Mouse (Mus musculus) ES-E14 (cell line): ENCODE data around the gene Pkp3. TPM values are rescaled to one million over a fixed set of nuclear protein-coding genes. Genes with fewer than 3 reads are reported as not detected.

Source experiments
- DNase-seq: peaks from one replicate; pipeline ENCODE4 v3.0.0-alpha.2; 2013; ENCODE audit warnings: low read depth, low spot score
- H3K27ac ChIP-seq: 2 replicates; pipeline ENCODE4 v1.5.1; 2012; ENCODE audit warnings: low read depth, mild to moderate bottlenecking, low read length, moderate library complexity, mixed read lengths; ENCODE audit not compliant: poor library complexity, insufficient read depth, severe bottlenecking
- H3K36me3 ChIP-seq: 2 replicates; pipeline ENCODE4 v1.6.1; 2012; ENCODE audit warnings: mild to moderate bottlenecking, low read length, moderate library complexity, mixed read lengths; ENCODE audit not compliant: control insufficient read depth, poor library complexity, insufficient read depth, severe bottlenecking
- H3K4me1 ChIP-seq, 2 experiments: fragments of 150-350 bp in 1 of 2; sonication (generic) in 1 of 2; 2 replicates each; pipeline ENCODE4 v1.6.1; 2012; ENCODE audit warnings: low read length in 2 of 2, mild to moderate bottlenecking in 1 of 2, mixed read lengths in 1 of 2; ENCODE audit not compliant: control insufficient read depth in 2 of 2, insufficient read depth in 2 of 2, poor library complexity in 1 of 2
- H3K4me3 ChIP-seq, 2 experiments: fragments of 150-350 bp in 1 of 2; sonication (generic) in 1 of 2; 2 replicates each; pipeline ENCODE4 v1.5.1; 2012; ENCODE audit warnings: low read length in 2 of 2, low read depth in 1 of 2, mild to moderate bottlenecking in 1 of 2, mixed read lengths in 1 of 2; ENCODE audit not compliant: insufficient read depth in 1 of 2, poor library complexity in 1 of 2, severe bottlenecking in 1 of 2
- H3K9ac ChIP-seq: 2 replicates; pipeline ENCODE4 v1.6.1; 2012; ENCODE audit warnings: low read depth, mild to moderate bottlenecking, low read length, mixed read lengths; ENCODE audit not compliant: poor library complexity, insufficient read depth, severe bottlenecking
- H3K9me3 ChIP-seq: fragments of 150-350 bp; sonication (generic); 2 replicates; pipeline ENCODE4 v1.6.1; 2012; ENCODE audit warnings: low read depth, mild to moderate bottlenecking, low read length; ENCODE audit not compliant: control insufficient read depth, insufficient read depth
- CHD2 ChIP-seq: IDR thresholded peaks from 2 replicates; pipeline ENCODE4 v1.6.1; 2014; ENCODE audit warnings: mild to moderate bottlenecking, low read depth, low read length, inconsistent platforms
- HCFC1 ChIP-seq: IDR thresholded peaks from 2 replicates; pipeline ENCODE4 v1.6.1; 2012; ENCODE audit warnings: low read length, inconsistent platforms, borderline replicate concordance; ENCODE audit not compliant: insufficient read depth
- MAFK ChIP-seq: IDR thresholded peaks from 2 replicates; pipeline ENCODE4 v1.6.1; 2014; ENCODE audit warnings: mild to moderate bottlenecking, low read depth, low read length, inconsistent platforms; ENCODE audit not compliant: insufficient read depth
- ZC3H11A ChIP-seq: IDR thresholded peaks from 2 replicates; pipeline ENCODE4 v1.6.1; 2012; ENCODE audit warnings: low read depth, mild to moderate bottlenecking, inconsistent platforms, low read length, borderline replicate concordance
- ZNF384 ChIP-seq: IDR thresholded peaks from 2 replicates; pipeline ENCODE4 v1.6.1; 2012; ENCODE audit warnings: low read depth, low read length, inconsistent platforms
- in situ Hi-C, 2 experiments: fragments of 600-800 bp; cut with MboI; formaldehyde crosslinking; loops; one replicate each; pipeline ENCODE4 v1.15.1; 2025; ENCODE audit warnings: low sequenced_read_pairs in 2 of 2, inconsistent platforms in 1 of 2; ENCODE audit not compliant: unreplicated experiment in 2 of 2
- total RNA-seq: library from RNA; depleted of rRNA; stranded (reverse); fragments of 300-350 nt; gene quantifications from 2 replicates; pipeline ENCODE4 v1.2.3, GENCODE M21; 2012

The Pkp3 gene
- total RNA-seq, 1 experiment = 8.0 TPM

DNA sequence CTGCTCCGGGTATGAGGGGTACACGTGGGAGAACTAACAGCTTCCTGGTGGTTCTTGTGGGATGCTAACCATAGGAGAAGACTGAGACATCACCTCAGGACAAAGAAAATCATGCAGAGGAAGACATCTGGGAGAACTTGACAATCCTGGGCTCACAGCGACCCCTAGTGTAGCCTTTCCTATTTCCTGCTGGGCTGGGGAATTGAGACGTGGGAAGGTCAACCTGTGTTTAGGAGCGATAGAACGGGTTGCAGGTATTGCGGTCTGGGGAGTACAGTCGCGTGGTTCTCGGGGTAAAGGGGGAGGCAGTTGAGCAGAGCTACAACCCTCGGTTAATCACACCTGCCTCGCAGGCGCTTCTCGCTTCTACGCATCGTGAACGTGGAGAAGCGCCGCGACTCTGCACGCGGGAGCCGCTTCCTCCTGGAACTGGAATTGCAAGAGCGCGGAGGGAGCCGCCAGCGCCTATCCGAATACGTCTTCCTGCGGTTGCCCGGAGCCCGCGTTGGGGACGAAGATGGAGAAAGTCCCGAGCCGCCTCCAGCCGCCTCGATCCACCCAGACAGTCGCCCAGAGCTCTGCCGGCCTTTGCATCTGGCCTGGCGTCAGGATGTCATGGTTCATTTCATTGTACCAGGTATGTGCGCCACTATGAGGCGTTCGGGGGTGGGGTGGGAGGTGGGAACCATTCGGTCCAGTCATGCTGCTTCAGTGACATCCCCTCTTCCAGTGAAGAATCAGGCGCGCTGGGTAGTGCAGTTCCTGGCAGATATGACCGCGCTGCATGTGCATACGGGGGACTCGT lies 7.8 kb upstream of the Pkp3 start:
- H3K9ac ChIP-seq = peak overlapping the region; percentile 63
- in situ Hi-C loops = loop anchor here in 1 of 2 experiments (25.0 kb wide), 1 partner anchor 233 kb away; the partner anchor contains the start of genes Odf3, Scgb1c1 and Urah
- peaks cover 14% of the 10 kb centered on the region; the same call in 1 of the 2 replicates for H3K36me3 ChIP-seq
- H3K9me3 ChIP-seq = no peaks in the 10 kb centered on the region
- peaks cover 0 to 13% of the 10 kb centered on the region in 2 experiments; a peak in 3 of 4 replicates for H3K4me1 ChIP-seq
- no peak overlapping the region for H3K27ac ChIP-seq
- peak overlapping the region; percentile 67 to 68 for H3K4me3 ChIP-seq
- TF ChIP-seq HCFC1 (0 out of 2 replicates have a peak, but pooled peaks have one; percentile 16), ZC3H11A (peak; percentile 57), ZNF384 (no peak)
- DNase-seq = peak; percentile 96

DNA sequence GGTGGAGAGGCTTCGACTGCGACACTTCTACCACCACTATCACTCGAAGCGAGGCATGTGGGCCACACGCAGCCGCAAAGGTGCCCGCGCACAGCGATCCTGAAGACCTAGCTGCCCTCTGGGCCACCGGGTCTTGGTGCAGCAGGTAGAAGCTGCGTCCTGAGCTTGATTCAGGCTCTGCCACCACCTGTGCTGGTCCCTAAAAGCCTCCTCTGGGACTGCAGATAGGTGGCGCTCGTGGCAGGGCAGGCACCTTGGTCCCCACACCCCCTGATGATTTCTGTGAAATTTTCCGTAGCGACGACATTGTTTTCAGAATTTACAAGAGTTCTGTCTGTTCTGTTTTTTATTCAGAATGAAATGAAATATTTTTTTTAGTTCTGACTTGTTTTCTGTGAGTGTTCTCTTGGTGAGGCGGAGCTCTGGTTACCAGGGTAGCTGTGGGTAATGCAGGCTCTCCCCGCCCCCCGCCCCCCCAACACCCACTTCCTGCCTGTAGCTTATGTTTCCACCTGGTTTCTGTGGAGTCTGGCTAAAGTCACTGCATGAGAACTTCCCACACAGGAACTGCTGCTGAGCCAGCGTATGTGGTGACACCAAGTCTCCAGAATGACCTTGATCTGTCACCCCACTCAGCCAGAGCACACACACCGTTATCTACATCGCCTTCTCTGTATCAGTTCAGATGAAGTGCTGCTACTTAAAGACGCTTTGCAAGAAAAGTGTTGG lies 5.8 kb upstream of the Pkp3 start:
- Histone ChIP-seq H3K4me3 (no peak overlapping the region), H3K9me3 (no peaks in the 10 kb centered on the region), H3K4me1 (peaks cover 0 to 11% of the 10 kb centered on the region in 2 experiments; a peak in 3 of 4 replicates), H3K36me3 (peaks cover 7% of the 10 kb centered on the region; the same call in 1 of the 2 replicates), H3K9ac (no peak overlapping the region), H3K27ac (no peak overlapping the region)
- no peak for DNase-seq
- TF ChIP-seq CHD2 = no peak
- TF ChIP-seq ZNF384 = no peak
- no peak for TF ChIP-seq MAFK
- no peak for TF ChIP-seq HCFC1
- TF ChIP-seq ZC3H11A = no peak
- in situ Hi-C loops = loop anchor here in 1 of 2 experiments (25.0 kb wide), 1 partner anchor 235 kb away; the partner anchor contains the start of genes Odf3, Scgb1c1 and Urah

DNA sequence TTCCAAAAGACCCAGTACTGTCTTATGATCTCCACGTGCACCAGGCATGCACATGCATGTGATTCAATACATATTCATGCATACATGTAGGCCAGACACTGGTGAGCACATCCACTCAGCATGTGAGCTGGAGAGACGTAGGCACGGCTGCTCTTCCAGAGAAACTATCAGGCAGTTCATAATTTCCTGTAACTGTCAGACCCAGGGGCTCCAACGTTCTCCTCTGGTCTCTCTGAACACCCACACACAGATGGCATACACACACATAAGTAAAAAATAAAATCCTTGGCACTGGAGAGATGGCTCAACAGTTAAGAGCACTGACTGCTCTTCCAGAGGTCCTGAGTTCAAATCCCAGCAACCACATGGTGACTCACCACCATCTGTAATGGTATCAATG lies 4.2 kb upstream of the Pkp3 start:
- H3K36me3 ChIP-seq = no peaks in the 10 kb centered on the region
- no peak overlapping the region for H3K4me3 ChIP-seq
- no peaks in the 10 kb centered on the region for H3K9me3 ChIP-seq
- no peak for TF ChIP-seq HCFC1
- H3K4me1 ChIP-seq = peaks cover 0 to 21% of the 10 kb centered on the region in 2 experiments; a peak in 3 of 4 replicates
- H3K9ac ChIP-seq = no peak overlapping the region
- DNase-seq = no peak
- no peak overlapping the region for H3K27ac ChIP-seq
- in situ Hi-C loops = loop anchor here in 1 of 2 experiments (25.0 kb wide), 1 partner anchor 236 kb away; the partner anchor contains the start of genes Odf3, Scgb1c1 and Urah

DNA sequence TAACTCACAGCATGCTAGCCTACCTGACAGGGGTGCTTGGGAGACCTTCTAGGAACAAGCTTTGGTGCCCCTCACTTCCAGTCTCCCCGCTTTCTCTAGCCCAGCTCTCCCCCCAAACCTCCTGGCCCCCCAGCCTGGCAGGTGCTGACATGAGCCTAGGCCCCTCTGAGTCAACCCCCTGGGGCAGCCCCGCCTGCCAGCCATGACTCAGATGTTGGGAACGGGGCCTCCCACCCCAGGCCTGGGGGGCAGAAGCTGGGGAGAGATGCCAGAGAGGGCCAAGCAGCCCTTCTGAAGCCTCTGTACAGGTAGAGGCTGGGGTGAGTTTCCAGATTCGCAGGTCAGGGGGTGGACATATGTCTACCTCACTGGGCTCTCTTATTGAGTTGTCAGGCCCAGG lies 858 bp downstream of the Pkp3 start:
- in situ Hi-C loops = no loop called here
- no peak overlapping the region for H3K4me3 ChIP-seq
- no peak overlapping the region for H3K9ac ChIP-seq
- no peak for TF ChIP-seq CHD2
- no peak for TF ChIP-seq ZC3H11A
- no peak for TF ChIP-seq MAFK
- no peak for TF ChIP-seq ZNF384
- TF ChIP-seq HCFC1 = no peak
- H3K4me1 ChIP-seq = peaks cover 0 to 27% of the 10 kb centered on the region in 2 experiments; a peak in 1 of 4 replicates
- H3K36me3 ChIP-seq = no peaks in the 10 kb centered on the region
- H3K27ac ChIP-seq = no peak overlapping the region
- no peak for DNase-seq
- no peaks in the 10 kb centered on the region for H3K9me3 ChIP-seq
